Mouse (Mus musculus) granulocyte monocyte progenitor cell, adult 5-6 weeks (primary cell): ENCODE results near the gene Cd163. TPM values are rescaled to one million over a fixed set of nuclear protein-coding genes. Genes with fewer than 3 reads are reported as not detected.

Source experiments
- ATAC-seq: replicated peaks from 2 replicates; pipeline ENCODE4 v1.8.0; 2016; ENCODE audit warnings: mild to moderate bottlenecking, moderate TSS enrichment, inconsistent platforms; ENCODE audit not compliant: poor library complexity, severe bottlenecking
- total RNA-seq, 2 experiments: library from RNA; stranded (forward) in 1 of 2; stranded (reverse) in 1 of 2; fragments of 200-712, 200-1000 nt in 1 of 2; fragments of >200 nt in 1 of 2; fragmentation: Nextera tagmentation in 1 of 2; gene quantifications; 2 replicates each; pipeline ENCODE4 v1.2.3; 2014 to 2017

Cd163 gene
- total RNA-seq, 2 experiments from 2014 or later = 2.3 to 2.9 TPM

DNA sequence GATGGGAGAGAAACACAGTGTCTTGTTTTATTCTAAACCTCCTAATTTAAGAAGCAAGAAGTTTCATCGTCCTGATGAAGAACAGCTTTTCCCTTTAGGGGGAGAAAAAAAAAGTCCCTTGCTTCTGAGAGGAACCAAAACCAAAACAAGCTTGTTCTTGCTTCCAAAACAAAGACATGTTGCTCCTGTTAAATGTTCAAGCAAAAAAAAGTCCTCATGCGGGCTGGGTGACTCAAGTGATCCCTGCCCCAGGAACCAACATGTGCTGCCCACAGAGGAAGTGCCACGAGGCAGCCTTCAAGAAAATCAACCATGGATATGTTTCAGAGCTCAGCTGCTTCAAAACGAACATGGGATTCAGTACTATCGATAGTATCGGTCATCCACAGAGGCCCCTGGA lies 54.5 kb downstream of the Cd163 start:
- ATAC-seq = peak; percentile 82

DNA sequence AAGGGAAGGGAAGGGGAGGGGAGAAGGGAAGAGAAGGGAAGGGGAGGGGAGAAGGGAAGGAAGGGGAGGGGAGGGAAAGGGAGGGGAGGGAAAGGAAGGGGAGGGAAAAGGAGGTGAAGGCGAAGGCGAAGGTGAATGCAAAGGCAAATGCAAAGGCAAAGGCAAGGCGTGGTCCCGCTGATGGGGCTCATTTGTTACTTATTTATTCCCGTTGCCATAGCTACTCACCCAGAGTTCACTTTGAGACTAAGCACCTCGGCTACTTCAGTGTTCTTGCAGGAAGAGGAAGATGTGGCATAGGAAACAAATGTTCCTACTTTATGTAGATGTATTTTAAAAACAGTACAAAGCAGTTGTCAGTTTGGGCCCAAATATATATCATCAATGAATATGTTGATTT lies 56.1 kb downstream of the Cd163 start:
- ATAC-seq = 0 out of 2 replicates have a peak, but pooled peaks have one; percentile 34

DNA sequence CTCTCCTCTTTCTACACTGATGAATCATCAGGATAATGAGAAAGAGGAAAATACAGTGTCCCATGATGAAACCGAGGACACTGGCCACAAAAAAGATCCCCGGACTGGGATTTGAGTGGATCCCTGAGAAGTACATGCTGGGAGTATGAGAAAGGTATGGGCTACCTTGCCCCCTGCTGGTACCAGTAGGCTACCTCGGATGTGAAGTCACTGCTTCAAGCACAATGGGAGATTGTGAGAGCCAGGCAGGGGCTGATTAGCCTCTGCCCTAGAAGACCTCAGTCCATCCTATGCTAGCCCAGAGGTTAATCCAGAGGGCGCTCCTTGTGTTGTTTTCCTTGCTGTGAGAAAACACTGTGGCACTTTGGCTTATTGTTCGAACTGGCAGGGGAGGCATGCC lies 59.9 kb downstream of the Cd163 start:
- ATAC-seq = no peak

DNA sequence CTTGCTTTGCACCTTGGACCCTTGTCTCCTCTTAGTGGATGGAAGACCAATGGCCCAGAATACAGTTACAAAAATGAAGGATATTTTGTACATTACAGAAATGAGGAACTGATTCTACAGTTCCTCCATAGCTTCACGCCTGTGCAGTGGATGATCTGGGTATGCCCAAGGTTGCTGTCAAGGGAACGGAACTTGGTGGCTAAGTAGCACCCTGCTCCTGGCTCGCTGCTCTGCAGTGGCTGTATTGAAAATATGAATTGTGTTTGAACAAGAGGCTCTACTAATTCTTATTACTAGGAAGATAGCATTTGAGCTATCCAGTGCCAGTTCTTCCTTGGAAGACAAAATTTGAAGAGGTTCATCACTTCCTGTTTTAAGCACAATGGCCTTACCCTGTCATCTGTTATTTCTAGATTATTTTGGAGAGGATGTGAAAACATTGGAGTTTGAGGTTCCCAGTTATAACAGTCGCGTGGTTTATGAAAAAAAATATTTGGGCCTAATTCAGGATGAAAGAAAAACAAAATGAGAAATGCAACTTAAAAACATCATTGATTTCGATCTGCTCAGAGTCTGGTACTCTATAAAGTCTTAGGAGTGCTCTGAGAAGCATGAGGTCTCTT lies 69.2 kb downstream of the Cd163 start:
- ATAC-seq = peak; percentile 57

DNA sequence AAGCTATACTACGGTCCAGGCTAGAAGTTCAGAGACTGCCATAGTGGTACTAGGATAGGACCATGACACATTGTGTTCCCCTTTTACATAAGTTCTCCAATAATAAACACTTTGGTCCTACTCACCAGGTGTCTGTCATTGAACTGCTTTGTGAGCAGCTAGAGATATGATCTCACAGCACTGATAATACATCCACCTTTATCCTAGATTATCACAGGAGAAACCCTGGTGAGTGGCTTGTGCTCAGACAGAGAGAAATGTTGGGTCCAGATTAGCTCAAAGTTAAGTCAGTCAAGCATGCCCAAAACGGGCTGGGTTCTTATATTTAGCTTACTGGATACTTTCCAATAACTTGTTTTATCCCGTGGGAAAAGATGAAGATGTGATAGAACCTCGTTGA lies 70.2 kb downstream of the Cd163 start:
- no peak for ATAC-seq

DNA sequence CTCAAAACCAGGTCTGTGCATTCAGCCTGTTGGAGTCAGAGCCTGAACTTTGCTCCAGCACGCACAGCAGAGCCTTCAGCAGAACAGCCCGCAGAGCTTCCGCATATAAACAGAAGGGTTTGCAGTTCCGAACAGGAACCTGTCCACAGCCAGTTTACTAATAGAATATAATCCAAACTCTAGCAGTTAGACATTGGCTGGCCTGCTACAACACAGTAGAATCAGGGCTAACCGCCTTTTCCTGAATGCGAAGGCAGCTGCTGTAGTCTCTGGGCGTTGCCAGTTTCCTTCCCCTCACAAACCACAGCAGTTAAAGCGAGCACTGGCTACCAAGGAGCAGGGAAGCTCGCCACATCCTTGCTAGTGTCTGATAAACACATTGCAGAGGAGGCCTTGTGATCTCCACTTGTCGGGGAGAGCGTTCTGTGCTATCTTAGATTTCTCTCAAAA lies 71.0 kb downstream of the Cd163 start:
- ATAC-seq = peak; percentile 82

DNA sequence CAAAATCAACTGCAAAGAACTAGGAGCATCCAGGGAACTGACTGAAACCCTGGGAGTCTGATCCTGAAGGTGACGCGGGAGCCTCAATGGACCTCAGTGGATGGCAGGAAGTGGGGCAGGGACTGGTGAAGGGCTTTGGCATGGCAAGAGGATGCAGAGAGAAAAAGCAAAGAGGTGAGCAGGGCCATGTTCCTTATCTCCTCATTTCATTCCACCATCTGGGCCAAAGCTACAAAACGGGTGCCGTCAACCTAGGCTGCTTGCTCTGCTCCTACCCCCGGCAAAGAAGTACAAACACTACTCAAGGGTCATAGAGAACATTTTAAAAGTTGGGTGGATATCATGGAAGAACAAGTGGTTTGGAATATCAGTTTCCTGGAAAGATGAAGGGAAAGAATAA lies 71.9 kb downstream of the Cd163 start:
- no peak for ATAC-seq

DNA sequence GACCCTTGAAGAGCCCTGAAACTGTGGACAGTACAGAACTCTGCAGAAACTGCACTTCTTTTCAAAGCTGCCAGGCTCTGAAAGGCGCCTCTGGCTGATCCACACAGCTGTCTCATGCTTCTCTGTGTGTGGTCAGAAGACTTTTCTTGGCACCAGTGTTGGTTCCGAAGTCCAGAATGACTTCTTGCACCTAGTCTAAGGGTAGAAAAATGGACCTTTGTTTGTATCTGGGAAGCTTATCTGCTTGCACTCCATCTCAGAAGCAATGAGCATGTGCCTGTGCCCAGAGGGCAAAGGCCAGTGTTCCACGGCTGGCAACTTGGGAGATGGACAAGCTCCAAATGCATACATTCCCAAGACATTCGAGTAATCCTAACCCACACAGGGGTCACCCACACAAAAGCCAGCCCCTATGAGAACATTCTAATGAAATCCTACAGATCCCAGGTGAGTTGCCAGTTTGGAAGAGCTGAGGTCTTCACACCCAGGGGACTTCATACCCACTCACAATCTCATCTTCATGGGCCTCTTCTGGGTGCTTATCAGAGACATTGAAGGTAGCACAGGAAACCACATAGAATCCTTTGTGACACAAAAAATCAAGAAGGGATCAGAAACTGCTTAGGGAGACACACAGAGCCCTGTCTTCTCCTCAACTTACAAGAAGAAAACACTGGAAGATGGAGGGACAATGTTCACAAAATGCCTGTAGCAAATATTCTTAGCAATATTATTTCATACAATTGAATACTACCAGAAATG lies 73.2 kb downstream of the Cd163 start:
- ATAC-seq = no peak

DNA sequence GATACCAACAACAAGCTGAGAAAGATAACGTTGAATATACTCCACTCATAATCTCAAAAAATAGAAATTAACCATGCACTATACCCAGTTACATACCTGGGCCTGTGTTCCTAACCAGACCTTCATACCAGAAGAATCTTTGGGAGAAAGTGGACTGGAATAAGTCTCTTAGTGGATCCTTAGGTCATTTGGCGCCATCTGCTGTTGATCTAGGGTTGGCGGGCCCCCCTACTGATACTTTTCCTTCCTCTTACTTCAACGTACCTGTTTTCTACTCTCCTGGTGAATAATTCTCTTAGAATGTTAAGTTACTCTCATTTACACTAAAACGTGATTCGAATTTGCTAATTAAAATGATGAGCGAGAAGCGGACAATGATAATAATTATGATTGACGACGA lies 74.9 kb downstream of the Cd163 start:
- peak; percentile 34 for ATAC-seq

Other genes with a start within 250 kb of the Cd163 start
- gene Vmn2r27, start 72.8 kb upstream of the Cd163 start, total RNA-seq (2014; fragmentation: Nextera tagmentation) = not detected in 2 replicates
- gene Vmn2r27, start 72.8 kb upstream of the Cd163 start, total RNA-seq (2017) = not detected in 2 replicates
- gene Pex5, start 110.4 kb downstream of the Cd163 start, total RNA-seq (2014; fragmentation: Nextera tagmentation) = 31.3 and 34.9 TPM in 2 replicates
- 16.2 and 19.5 TPM in 2 replicates for gene Pex5, start 110.4 kb downstream of the Cd163 start, total RNA-seq (2017)
- 7.5 and 17.8 TPM in 2 replicates for gene Clstn3, start 160.1 kb downstream of the Cd163 start, total RNA-seq (2014; fragmentation: Nextera tagmentation)
- gene Clstn3, start 160.1 kb downstream of the Cd163 start, total RNA-seq (2017) = 8.6 and 11.6 TPM in 2 replicates
- gene C1rl, start 188.5 kb downstream of the Cd163 start, total RNA-seq (2014; fragmentation: Nextera tagmentation) = 6.8 and 7.0 TPM in 2 replicates
- 5.9 and 8.6 TPM in 2 replicates for gene C1rl, start 188.5 kb downstream of the Cd163 start, total RNA-seq (2017)
- 3.5 and 7.7 TPM in 2 replicates for gene C1ra, start 207.7 kb downstream of the Cd163 start, total RNA-seq (2014; fragmentation: Nextera tagmentation)
- gene C1ra, start 207.7 kb downstream of the Cd163 start, total RNA-seq (2017) = 4.9 and 5.5 TPM in 2 replicates
- not detected in 2 replicates for gene C1s1, start 237.7 kb downstream of the Cd163 start, total RNA-seq (2014; fragmentation: Nextera tagmentation)
- gene C1s1, start 237.7 kb downstream of the Cd163 start, total RNA-seq (2017) = 0.13 TPM in 1 of 2 replicates, not detected in the other